In the genomic region with DNA sequence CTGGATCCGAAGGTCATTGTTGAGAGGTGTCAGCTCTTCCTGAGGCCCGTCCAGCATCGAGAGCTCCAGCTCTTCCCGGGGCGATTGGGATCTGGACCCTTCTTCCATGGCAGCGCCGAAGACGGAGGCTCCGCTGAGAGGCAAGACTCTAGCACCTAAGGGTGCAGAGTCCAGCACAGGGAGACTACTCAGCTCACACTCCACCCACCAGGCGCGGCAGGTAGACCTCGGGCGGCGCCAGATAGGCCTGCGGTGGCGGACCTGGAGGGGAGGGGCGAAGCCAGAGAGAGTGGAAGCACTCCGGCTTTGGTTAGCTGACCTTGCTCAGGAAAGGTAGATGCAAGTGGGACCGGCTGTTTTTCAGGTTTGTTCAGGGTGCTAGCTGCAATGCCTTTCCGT, we compare ENCODE assay signal across 8 mouse cellular contexts. TPM values are rescaled to one million over a fixed set of nuclear protein-coding genes. Genes with fewer than 3 reads are reported as not detected.
DNase-seq lines count a peak whose midpoint lies in the region; ATAC-seq lines count a peak whose summit lies in the region.

Gene BC016579 (minus strand): TSS at position 135 of the 399 bp plus-strand sequence.

- H3K9me3 ChIP-seq in limb, embryonic 11.5 days (ENCODE audit: control insufficient read depth, low read length): no peaks in the 10 kb centered on the region
- no peaks in the 10 kb centered on the region for H3K9me3 ChIP-seq in midbrain, embryonic 10.5 days (replicated peaks)

- H3K4me1 ChIP-seq in limb, embryonic 11.5 days (ENCODE audit: control insufficient read depth, insufficient read depth, low read length): no peaks in the 10 kb centered on the region
- peaks cover 13% of the 10 kb centered on the region for H3K4me1 ChIP-seq in midbrain, embryonic 10.5 days

- H3K27ac ChIP-seq in limb, embryonic 11.5 days (replicated peaks; ENCODE audit: low read depth, low read length): no peak within 1 kb of the TSS
- H3K27ac ChIP-seq in midbrain, embryonic 10.5 days (replicated peaks): no peak within 1 kb of the TSS

- no peak within 1 kb of the TSS for H3K9ac ChIP-seq in limb, embryonic 11.5 days (ENCODE audit: low read length)

- peak within 1 kb of the TSS; percentile 53 for H3K4me2 ChIP-seq in limb, embryonic 11.5 days (ENCODE audit: low read depth, severe bottlenecking)

- ATAC-seq in granulocyte monocyte progenitor cell, adult 5-6 weeks (replicated peaks; ENCODE audit: poor library complexity, severe bottlenecking): peak; percentile 44
- no peak for ATAC-seq in limb, embryonic 11.5 days (ENCODE audit: insufficient number of reproducible peaks, low FRiP score, low TSS enrichment, low read depth)

- WGBS in limb, embryonic 11.5 days: 4% methylated on average over 20 of the region's 20 CpGs
- WGBS in midbrain, embryonic 10.5 days: 4% methylated on average over 20 of the region's 20 CpGs

- H3K27me3 ChIP-seq in limb, embryonic 11.5 days (ENCODE audit: control insufficient read depth, insufficient read depth, low read length): 0 out of 2 replicates have a peak, but pooled peaks cover 6% of the 10 kb centered on the region
- peaks cover 35% of the 10 kb centered on the region for H3K27me3 ChIP-seq in midbrain, embryonic 10.5 days (ENCODE audit: low read depth, poor library complexity, severe bottlenecking)

- peak; percentile 19 for DNase-seq in adrenal gland, adult 2 months
- DNase-seq in adrenal gland, postnatal 4 days (ENCODE audit: low spot score in 2 of 2): no peak
- DNase-seq in R1 (ENCODE audit: low read depth, low spot score) (peak; percentile 28), adipocyte (ENCODE audit: low spot score) (no peak)
- peak; percentile 32 for DNase-seq in limb, embryonic 11.5 days (ENCODE audit: low spot score)
- DNase-seq in midbrain, embryonic 10.5 days (ENCODE audit: low spot score): no peak
- peak; percentile 47 for DNase-seq in thymus, postnatal 4 days

- H3K4me3 ChIP-seq in limb, embryonic 11.5 days (ENCODE audit: low read depth, low read length): peak within 1 kb of the TSS; percentile 23; the same call in 1 of the 2 replicates
- H3K4me3 ChIP-seq in midbrain, embryonic 10.5 days: peak within 1 kb of the TSS; percentile 46

- no peaks in the 10 kb centered on the region for H3K36me3 ChIP-seq in limb, embryonic 11.5 days (ENCODE audit: control insufficient read depth, insufficient read depth, low read length)
- H3K36me3 ChIP-seq in midbrain, embryonic 10.5 days: no peaks in the 10 kb centered on the region

RNA-seq across cellular contexts. Expression of gene BC016579, which starts in this region (rescaled TPM):
- under 1 TPM; 0.14 to 0.26 TPM for total RNA-seq in adrenal gland, adult 2 months (2021)
- polyA plus RNA-seq in adrenal gland, adult 2 months (2012; rRNA removed): not detected in 2 replicates
- under 1 TPM; 0.23 to 0.36 TPM for total RNA-seq in adrenal gland, postnatal 4 days (2021)
- total RNA-seq in granulocyte monocyte progenitor cell, adult 5-6 weeks (2014; fragmentation: Nextera tagmentation): 2.7 TPM in 1 of 2 replicates, not detected in the other
- total RNA-seq in granulocyte monocyte progenitor cell, adult 5-6 weeks (2017): 0.13 and 0.46 TPM in 2 replicates
- 0.09 and 0.14 TPM in 2 replicates for polyA plus RNA-seq in limb, embryonic 11.5 days (2014; fragmentation: Nextera tagmentation; extraction: Ambion mirVana)
- 0.09 and 0.10 TPM in 2 replicates for polyA plus RNA-seq in midbrain, embryonic 10.5 days (2016; fragmentation: Nextera tagmentation; extraction: Ambion mirVana)

Comparison
In these comparisons a context has a peak if more than half of its experiments do, and no peak if none do; other contexts are left out.
1. Peak in DNase-seq in adrenal gland, adult 2 months; RNA of the gene not detected or under 1 TPM.
2. Peak in DNase-seq, H3K4me3 ChIP-seq and H3K4me2 ChIP-seq in limb, embryonic 11.5 days; RNA of the gene not detected or under 1 TPM.
3. DNase-seq: peak in R1 (single experiment) and thymus, postnatal 4 days (single experiment); none in adrenal gland, postnatal 4 days (0 of 2), midbrain, embryonic 10.5 days (single experiment) and adipocyte (single experiment).